Mouse (Mus musculus): ENCODE results near the gene Pax2.
A peak's percentile ranks its signal among the peaks of the same experiment; 100 is the strongest.
"Not testable (repeated sequence)": the region's sequence is repeated elsewhere in the genome, so short reads cannot be mapped to it uniquely, and the experiment has no call there.

The Pax2 gene

DNA sequence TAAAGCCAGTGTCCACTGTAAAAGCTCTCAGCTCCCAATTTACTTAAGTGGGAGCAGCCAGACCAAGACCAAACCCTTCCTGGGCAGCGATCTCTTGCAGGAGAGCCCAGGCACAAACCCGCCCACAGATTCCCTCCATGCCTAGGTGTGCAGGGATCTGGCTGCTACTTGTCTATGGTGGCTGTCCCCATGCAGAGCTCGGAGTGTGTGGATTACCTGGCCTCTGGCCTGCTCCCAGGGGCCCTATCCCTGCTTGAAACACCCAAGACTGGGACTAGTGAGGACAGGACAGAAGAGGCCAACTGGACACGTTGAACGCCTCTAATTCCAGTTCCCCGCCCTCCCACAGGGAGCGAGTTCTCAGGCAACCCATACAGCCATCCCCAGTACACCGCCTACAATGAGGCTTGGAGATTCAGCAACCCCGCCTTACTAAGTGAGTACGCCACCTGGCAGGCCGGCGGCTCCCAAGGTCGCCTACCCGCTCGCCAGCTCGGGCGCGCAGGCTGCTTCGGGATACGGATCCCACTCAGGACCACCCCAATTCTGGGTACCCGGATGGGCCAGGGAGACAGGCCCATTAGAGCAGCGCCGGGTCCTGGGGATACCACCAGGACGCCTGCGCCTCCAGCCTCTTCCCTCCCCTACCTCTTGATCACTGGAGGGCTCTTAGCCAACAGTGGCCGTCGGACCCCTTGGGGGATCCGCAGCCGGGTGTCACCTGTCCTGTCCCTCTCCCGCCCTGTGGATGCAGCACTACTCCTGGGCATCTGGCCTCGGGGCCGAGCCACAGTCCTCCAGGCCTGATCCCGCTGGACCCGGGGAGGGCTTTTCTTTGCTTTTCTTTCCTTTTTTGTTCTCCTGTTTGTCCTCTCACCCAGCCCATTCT, 79.4 kb downstream of the Pax2 start:
- no peak for DNase-seq (ENCODE audit: low spot score in 2 of 2)

DNA sequence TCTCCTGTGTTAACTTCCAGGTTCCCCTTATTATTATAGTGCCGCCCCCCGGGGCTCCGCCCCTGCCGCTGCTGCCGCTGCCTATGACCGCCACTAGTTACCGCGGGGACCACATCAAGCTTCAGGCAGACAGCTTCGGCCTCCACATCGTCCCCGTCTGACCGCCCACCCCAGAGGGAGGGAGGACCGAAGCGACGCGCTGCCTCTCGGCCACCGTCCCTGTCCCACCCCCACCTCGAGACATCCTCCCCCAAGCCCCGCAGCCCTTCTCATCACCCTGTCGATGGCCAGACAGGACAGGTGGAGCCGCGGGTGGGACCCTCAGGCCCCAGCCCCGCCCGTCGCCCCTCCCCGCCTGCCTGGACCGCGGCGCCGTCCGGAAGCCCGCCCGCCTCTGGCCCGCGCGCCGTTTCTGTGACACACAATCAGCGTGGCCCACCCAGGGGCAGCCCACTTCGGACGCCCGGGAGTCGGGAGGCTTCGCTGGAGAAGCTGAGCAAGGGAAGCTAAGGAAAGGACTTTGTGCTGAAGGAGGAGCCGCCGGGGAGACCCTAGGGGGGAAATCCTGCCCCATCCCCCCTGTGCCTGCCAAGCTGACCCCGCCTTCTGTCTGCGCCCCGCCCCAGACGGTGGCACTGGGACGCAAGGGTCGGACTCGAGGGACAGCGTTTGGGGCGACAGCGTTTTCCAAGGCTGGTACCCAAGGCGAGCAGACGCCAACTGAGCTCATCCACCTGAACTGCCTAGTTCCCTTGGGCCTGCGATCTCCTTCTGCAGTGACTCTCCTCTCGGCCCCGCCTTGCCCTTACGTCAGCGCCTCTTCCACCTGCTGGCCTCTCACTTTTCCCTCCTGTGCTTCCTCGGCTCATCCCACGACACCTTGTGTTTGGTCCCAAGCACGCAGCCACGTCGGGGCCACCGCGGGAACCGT, 80.4 kb downstream of the Pax2 start:
- DNase-seq (ENCODE audit: low spot score in 2 of 2), result no peak

GRCm38 (mm10) chr19:44837426-44838205, 81.8 kb downstream of the Pax2 start:
- no peak for DNase-seq (ENCODE audit: low spot score in 2 of 2)

- no peak for DNase-seq (ENCODE audit: low spot score in 2 of 2)
These were observed 82.5 kb downstream of the Pax2 start for GRCm38 (mm10) chr19:44838321-44838720.

DNA sequence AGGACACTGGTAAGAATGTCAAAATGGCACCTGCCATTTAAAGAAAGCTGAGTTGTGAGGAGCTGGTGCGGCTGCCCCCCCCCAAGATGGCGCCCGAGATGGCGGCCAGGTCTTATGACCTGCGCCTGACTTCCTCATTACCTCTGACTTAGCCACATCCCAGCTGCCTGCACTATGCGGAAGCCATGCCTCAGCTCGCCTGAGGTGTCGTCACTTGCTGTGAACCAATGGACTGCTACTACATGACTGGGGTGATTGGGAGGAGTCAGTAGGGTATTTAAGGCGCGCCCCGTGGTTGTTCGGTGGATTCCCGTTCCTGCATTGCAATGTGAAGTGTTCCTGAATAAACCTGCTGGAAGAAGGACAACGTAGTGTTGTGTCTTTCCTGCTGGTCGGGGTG, 86.8 kb downstream of the Pax2 start:
- DNase-seq (ENCODE audit: low spot score in 2 of 2), result not testable (repeated sequence)

DNA sequence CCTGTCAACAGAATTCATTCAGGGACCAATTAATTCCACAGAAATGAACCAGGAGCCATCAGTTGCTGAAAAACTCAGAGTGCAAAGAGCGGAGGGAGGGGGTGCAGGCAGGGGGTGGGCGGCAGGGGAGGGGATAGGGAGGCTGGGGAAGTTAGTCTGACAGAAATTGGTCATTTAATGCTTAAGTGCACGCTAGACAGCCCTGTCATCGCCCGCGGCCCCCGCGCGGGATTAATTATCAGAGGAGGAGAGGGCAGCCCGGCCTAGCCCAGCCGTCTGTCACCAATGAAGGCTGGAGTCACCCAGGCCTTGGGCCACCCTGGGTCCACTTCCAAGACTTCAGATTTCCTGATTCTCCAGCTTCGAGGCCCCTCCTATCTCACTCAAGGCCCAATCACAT, 93.6 kb downstream of the Pax2 start:
- no peak for DNase-seq (ENCODE audit: low spot score in 2 of 2)

GRCm38 (mm10) chr19:44858671-44859070, 102.8 kb downstream of the Pax2 start:
- DNase-seq (ENCODE audit: low spot score in 2 of 2), result no peak

- no peak for DNase-seq (ENCODE audit: low spot score in 2 of 2)
These were observed 112.9 kb downstream of the Pax2 start for GRCm38 (mm10) chr19:44868766-44869165.

DNA sequence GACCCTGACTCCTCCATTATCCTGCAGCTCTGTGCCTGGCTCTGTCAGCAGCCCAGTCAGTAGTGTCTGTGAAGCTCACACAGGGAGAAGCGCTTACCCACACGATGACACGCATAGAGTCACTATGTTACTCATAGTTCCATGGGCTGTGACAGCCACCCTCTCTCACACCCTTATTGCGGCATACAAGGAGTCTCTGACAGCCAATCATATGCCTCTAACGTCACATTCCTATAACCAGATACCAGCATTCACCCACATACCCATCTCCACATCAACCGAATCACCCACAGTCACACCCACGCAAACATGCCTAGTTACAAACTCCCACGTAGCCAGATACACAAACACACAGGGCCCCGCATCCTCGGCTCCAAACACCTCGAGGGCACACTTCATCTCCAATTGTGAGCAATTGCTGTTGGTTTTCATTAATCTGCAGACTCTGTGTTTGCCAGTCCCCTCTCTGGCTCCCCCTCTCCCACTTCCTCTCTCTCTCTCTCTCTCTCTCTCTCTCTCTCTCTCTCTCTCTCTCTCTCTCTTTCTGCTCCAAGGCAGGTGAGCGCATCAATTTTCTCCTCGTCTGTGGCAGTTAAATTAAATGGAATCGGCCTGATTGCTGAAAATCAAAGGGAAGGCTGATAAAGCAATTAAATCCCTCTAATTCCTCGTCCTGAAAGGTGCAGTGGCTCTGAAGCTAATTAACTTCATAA, 118.5 kb downstream of the Pax2 start:
- no peak for DNase-seq (ENCODE audit: low spot score in 2 of 2)

DNA sequence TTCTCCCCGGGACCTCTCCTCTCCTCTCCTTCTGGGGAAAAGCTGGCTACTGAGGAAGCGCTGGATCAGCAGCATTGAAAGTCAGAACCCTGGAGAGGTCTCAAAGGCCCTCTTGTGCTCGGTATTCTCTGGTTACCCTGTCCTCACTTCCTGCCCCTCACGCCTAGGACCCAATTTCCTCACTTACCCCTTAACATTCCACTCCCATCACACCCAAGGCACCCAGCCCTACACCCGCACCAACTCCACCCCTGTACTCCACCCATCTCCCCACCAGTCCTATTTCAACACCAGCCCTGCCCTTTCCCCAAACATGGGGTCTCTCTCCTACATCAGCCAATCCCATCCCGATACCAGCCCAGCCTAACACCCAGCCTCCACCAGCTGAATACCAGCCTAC, 119.1 kb downstream of the Pax2 start:
- DNase-seq (ENCODE audit: low spot score in 2 of 2), result no peak

DNA sequence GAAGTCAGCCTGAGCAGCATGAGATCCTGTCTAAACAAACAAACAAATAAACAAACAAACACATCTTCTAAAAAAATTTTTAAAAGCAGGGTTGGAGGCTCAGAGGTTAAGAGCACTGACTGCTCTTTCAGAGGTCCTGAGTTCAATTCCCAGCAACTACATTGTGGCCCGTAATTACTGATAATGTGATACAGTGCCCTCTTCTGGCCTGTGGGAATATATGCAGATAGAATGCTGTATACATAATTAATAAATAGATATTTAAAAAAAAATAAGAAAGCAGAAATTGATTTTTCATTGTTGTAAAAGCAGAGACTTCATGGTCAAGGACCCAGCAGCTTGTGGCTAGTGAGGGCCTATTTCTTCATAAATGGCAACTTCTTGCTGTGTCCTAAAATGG, 119.9 kb downstream of the Pax2 start:
- DNase-seq (ENCODE audit: low spot score in 2 of 2), result no peak

DNA sequence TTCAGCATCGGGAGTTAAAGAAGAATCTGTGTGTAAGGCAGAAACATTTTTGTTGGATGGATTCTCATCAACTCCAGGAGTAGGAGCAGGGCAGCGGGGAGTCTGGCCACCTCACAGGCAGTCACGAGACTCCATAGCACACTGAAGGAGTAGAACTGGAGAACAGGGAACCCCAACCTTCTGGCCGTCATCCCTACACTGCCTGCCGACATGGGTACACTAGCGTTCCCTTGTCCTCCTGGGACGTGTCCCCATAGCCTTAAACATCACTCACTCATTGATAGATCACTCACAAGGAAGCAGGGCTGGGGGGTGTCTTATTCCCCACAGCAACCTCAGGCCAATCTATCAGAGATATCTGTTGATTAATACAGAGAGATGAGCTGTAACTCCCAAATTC, 120.7 kb downstream of the Pax2 start:
- no peak for DNase-seq (ENCODE audit: low spot score in 2 of 2)

DNA sequence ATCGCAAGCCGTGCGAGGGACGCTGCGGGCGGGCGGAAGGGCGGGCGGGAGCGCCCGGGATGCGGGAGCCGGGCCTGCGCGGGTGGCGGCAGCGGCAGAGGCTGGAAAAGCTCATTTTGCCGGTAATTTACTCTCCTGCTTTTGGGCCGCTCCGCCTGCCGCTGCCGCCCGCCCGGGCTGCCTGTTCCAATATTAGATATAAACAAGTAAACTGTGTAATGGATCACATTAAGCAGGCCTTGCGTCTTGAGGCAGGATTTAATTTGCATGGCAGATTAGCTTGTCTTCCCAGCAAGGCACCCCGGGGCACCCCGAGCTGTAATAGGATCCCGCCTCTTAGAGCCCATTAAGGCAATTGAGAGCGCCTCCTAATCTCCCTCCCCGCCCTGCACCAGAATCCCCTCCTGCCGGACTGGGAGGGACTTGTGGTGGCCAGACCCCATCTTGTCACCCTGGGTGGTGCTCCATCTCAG, 126.7 kb downstream of the Pax2 start:
- DNase-seq (ENCODE audit: low spot score in 2 of 2), result peak; percentile 40 to 51

DNA sequence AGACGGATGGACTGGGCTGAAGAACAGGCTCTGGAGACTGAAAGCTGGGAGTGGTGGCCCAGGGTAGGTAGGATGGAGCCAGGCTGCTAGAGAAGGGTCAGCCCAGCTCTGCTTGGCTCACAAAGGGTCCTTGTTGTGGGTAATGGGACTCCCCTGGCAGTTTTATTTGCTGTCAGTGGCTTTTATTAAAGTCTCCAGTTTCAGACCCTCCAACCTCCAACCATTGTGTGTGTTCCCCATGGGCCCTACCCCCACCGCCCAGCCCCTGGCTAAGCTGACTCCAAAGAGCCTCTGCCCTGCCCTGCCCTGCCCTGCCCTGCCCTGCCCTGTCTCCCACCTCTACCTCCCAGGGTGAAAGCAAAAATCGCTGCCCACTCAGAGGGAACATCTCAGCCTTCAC, 128.5 kb downstream of the Pax2 start:
- DNase-seq (ENCODE audit: low spot score in 2 of 2), result no peak

DNA sequence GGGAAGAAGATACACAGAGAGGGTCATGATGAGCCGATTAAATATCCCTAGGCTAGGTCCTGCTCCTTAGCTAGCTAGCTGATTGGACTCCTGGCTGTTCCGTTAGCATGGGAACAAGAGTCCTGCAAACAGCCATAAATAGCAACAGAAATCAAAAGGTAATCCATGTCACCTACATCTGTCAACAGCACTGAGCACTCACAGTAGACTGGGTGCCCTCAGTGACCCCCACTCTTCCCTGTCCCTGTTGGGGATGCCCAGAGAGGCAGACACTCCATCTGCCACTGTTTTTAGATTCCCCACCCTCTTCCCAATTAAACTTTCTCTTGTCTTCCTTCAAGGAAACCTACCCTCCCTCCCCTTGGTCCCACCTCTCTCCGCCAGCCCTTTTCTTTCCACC, 130.6 kb downstream of the Pax2 start:
- no peak for DNase-seq (ENCODE audit: low spot score in 2 of 2)
